Mouse (Mus musculus) kidney, adult 2 months (tissue): ENCODE measurements at regions not wholly inside any gene's neighbourhood (a gene's known extent, or its start where the extent isn't known, plus 50 kb on each side); places are given as distances from the start of the nearest gene placed in this dataset.
"Not testable (repeated sequence)": the region's sequence is repeated elsewhere in the genome, so short reads cannot be mapped to it uniquely, and the experiment has no call there.

Experiments used
- DNase-seq: peaks from one replicate; pipeline ENCODE4 v3.0.0; 2021
- H3K27ac ChIP-seq: fragments of 200-500 bp; 2 replicates; pipeline ENCODE4 v1.5.1; 2012; ENCODE audit warnings: low read depth, low read length, control low read depth, inconsistent platforms; ENCODE audit not compliant: insufficient read depth
- H3K27me3 ChIP-seq: fragments of 200-500 bp; replicated peaks from 2 replicates; pipeline ENCODE4 v1.6.1; 2012; ENCODE audit warnings: mild to moderate bottlenecking, moderate library complexity, low read length, inconsistent platforms; ENCODE audit not compliant: control insufficient read depth, insufficient read depth
- H3K36me3 ChIP-seq: fragments of 200-500 bp; 2 replicates; pipeline ENCODE4 v1.6.1; 2012; ENCODE audit warnings: mild to moderate bottlenecking, moderate library complexity, low read length, inconsistent platforms; ENCODE audit not compliant: control insufficient read depth, insufficient read depth
- H3K4me1 ChIP-seq: fragments of 200-500 bp; 2 replicates; pipeline ENCODE4 v1.6.1; 2011; ENCODE audit warnings: low read length; ENCODE audit not compliant: control insufficient read depth, insufficient read depth
- H3K4me3 ChIP-seq: fragments of 200-500 bp; 2 replicates; pipeline ENCODE4 v1.5.1; 2011; ENCODE audit warnings: mild to moderate bottlenecking, low read depth, low read length, control low read depth; ENCODE audit not compliant: insufficient read depth
- CTCF ChIP-seq: fragments of 200-500 bp; conservative IDR thresholded peaks from 2 replicates; pipeline ENCODE4 v1.5.1; 2011; ENCODE audit warnings: low read depth, mild to moderate bottlenecking, control low read depth, low read length, moderate library complexity, mixed read lengths; ENCODE audit not compliant: insufficient read depth, insufficient read length
- POLR2A ChIP-seq: fragments of 200-500 bp; IDR thresholded peaks from one replicate; pipeline ENCODE4 v1.6.1; 2011; ENCODE audit warnings: low read depth, low read length, control low read depth
- WGBS: fragments of 180-500 bp; shearing (Covaris S2); methylation state at CpG from one replicate; pipeline ENCODE4 v1.1.7; 2018; 5-methylcytosine and 5-hydroxymethylcytosine counted together

- no peaks in the 10 kb centered on the region for H3K36me3 ChIP-seq
- TF ChIP-seq CTCF (no peak), POLR2A (no peak)
- no peak overlapping the region for H3K27ac ChIP-seq
- no peaks in the 10 kb centered on the region for H3K4me1 ChIP-seq
- no peak for DNase-seq
- H3K27me3 ChIP-seq: no peaks in the 10 kb centered on the region
- H3K4me3 ChIP-seq: no peak overlapping the region
Measured at GRCm38 (mm10) chr12:113333399-113333798, 147.7 kb downstream of the Tmem121 start.

- WGBS: 83% methylated on average over 3 of the region's 3 CpGs
Measured at GRCm38 (mm10) chr12:113333853-113334252, 148.1 kb downstream of the Tmem121 start.

GRCm38 (mm10) chr12:113337271-113337670 is 151.5 kb downstream of the Tmem121 start:
- no peak for TF ChIP-seq CTCF
- no peak for TF ChIP-seq POLR2A
- H3K36me3 ChIP-seq: no peaks in the 10 kb centered on the region
- H3K4me1 ChIP-seq: no peaks in the 10 kb centered on the region
- whole genome bisulfite sequencing: 58% methylated on average over 3 of the region's 3 CpGs
- no peak overlapping the region for H3K4me3 ChIP-seq
- DNase-seq: no peak
- no peaks in the 10 kb centered on the region for H3K27me3 ChIP-seq
- no peak overlapping the region for H3K27ac ChIP-seq

More at GRCm38 (mm10) chr12:113333853-113334252, 148.1 kb downstream of the Tmem121 start:
- not testable (repeated sequence) for H3K4me3 ChIP-seq, H3K36me3 ChIP-seq, H3K4me1 ChIP-seq, H3K27me3 ChIP-seq, DNase-seq, H3K27ac ChIP-seq

GRCm38 (mm10) chr12:113338891-113339290 is 150.4 kb upstream of the Adam6b start:
- Histone ChIP-seq H3K36me3 (no peaks in the 10 kb centered on the region), H3K27me3 (no peaks in the 10 kb centered on the region), H3K4me3 (no peak overlapping the region), H3K27ac (no peak overlapping the region), H3K4me1 (no peaks in the 10 kb centered on the region)
- no peak for DNase-seq
- 53% methylated on average over 7 of the region's 7 CpGs for WGBS
- TF ChIP-seq CTCF (no peak), POLR2A (no peak)

- TF ChIP-seq POLR2A (no peak), CTCF (no peak)
- Histone ChIP-seq H3K27me3 (no peaks in the 10 kb centered on the region), H3K4me1 (no peaks in the 10 kb centered on the region), H3K27ac (no peak overlapping the region), H3K4me3 (no peak overlapping the region), H3K36me3 (no peaks in the 10 kb centered on the region)
- DNase-seq: no peak
- WGBS: 63% methylated on average over 3 of the region's 3 CpGs
Measured at GRCm38 (mm10) chr12:113341046-113341445, 148.3 kb upstream of the Adam6b start.

- H3K36me3 ChIP-seq: no peaks in the 10 kb centered on the region
- TF ChIP-seq POLR2A (no peak), CTCF (no peak)
- no peaks in the 10 kb centered on the region for H3K27me3 ChIP-seq
- H3K4me3 ChIP-seq: no peak overlapping the region
- H3K4me1 ChIP-seq: no peaks in the 10 kb centered on the region
- DNase-seq: no peak
- 66% methylated on average over 2 of the region's 2 CpGs for WGBS
- no peak overlapping the region for H3K27ac ChIP-seq
Measured at GRCm38 (mm10) chr12:113355132-113355531, 134.2 kb upstream of the Adam6b start.

- no peak for DNase-seq
- WGBS: 80% methylated on average over 5 of the region's 5 CpGs
- H3K4me3 ChIP-seq: no peak overlapping the region
- no peak overlapping the region for H3K27ac ChIP-seq
- no peaks in the 10 kb centered on the region for H3K4me1 ChIP-seq
- no peaks in the 10 kb centered on the region for H3K27me3 ChIP-seq
- H3K36me3 ChIP-seq: no peaks in the 10 kb centered on the region
- TF ChIP-seq POLR2A: no peak
- TF ChIP-seq CTCF: no peak
Measured at GRCm38 (mm10) chr12:113358077-113358476, 131.2 kb upstream of the Adam6b start.

- Histone ChIP-seq H3K27ac (no peak overlapping the region), H3K4me1 (no peaks in the 10 kb centered on the region), H3K36me3 (no peaks in the 10 kb centered on the region), H3K4me3 (no peak overlapping the region), H3K27me3 (no peaks in the 10 kb centered on the region)
- WGBS: 85% methylated on average over 7 of the region's 7 CpGs
- TF ChIP-seq POLR2A: no peak
- DNase-seq: no peak
Measured at GRCm38 (mm10) chr12:113360032-113360431, 129.3 kb upstream of the Adam6b start.
